Mouse (Mus musculus) liver, embryonic 14.5 days (tissue): ENCODE results near the gene Gm49403.

Experiments
- CTCF ChIP-seq: IDR thresholded peaks from 2 replicates; pipeline ENCODE4 v1.5.1; 2016; ENCODE audit warnings: antibody characterized with exemption, low read depth, control low read depth
- EP300 ChIP-seq: IDR thresholded peaks from 2 replicates; pipeline ENCODE4 v1.6.1; 2016; ENCODE audit warnings: antibody characterized with exemption, low read depth

DNA sequence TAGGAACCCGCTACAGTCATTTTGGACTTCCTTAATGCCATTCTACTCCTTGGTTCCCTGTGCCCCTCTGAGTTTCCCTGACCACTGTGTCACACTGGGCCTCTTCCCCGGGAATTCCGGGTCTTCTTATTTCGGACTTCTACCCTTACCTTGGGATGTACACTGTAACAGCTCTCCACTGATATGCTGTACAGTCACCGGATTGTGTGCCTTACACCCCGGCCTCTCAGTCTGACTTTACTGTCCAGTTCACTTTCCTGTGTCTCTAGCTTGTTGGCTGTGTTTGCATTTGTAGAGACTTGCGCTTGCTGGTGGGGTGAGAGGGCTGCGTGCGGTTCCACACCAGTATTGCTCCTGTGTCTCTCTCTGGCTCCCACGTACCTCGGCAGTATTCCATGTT lies 46.4 kb downstream of the Gm49403 start:
- TF ChIP-seq CTCF (no peak), EP300 (no peak)
